Mouse (Mus musculus): ENCODE data around the gene Ilvbl. TPM values are rescaled to one million over a fixed set of nuclear protein-coding genes. Genes with fewer than 3 reads are reported as not detected.

Gene Ilvbl
- total and polyA plus RNA-seq, 2 experiments from 2014 or later, result 62.1 to 73.7 TPM

GRCm38 (mm10) chr10:78569191-78569590 is 5.0 kb upstream of the Ilvbl start:
- ATAC-seq (ENCODE audit: insufficient read depth, low read depth) (no peak), DNase-seq (ENCODE audit: low spot score) (no peak)
- Histone ChIP-seq H3K27ac (ENCODE audit: low read depth) (no peak overlapping the region), H3K9me3 (replicated peaks; ENCODE audit: control insufficient read depth, low read length) (no peaks in the 10 kb centered on the region), H3K27me3 (ENCODE audit: control insufficient read depth, insufficient read depth, low read length) (no peaks in the 10 kb centered on the region), H3K4me2 (ENCODE audit: low read depth, low read length) (no peak overlapping the region), H3K4me3 (ENCODE audit: low read depth, low read length) (no peak overlapping the region), H3K9ac (replicated peaks; ENCODE audit: low read depth, low read length) (no peak overlapping the region), H3K36me3 (replicated peaks; ENCODE audit: control insufficient read depth, insufficient read depth, low read length) (no peaks in the 10 kb centered on the region), H3K4me1 (ENCODE audit: control insufficient read depth, insufficient read depth) (no peaks in the 10 kb centered on the region)
- 60% methylated on average over 3 of the region's 3 CpGs for WGBS
- TF ChIP-seq EP300 (IDR thresholded peaks at IDR 0.05; ENCODE audit: low read depth) (no peak), CTCF (IDR thresholded peaks at IDR 0.05; ENCODE audit: low read depth) (no peak)

- Histone ChIP-seq H3K9ac (replicated peaks; ENCODE audit: low read depth, low read length) (no peak overlapping the region), H3K36me3 (replicated peaks; ENCODE audit: control insufficient read depth, insufficient read depth, low read length) (no peaks in the 10 kb centered on the region), H3K4me3 (ENCODE audit: low read depth, low read length) (no peak overlapping the region), H3K27ac (ENCODE audit: low read depth) (no peak overlapping the region), H3K4me2 (ENCODE audit: low read depth, low read length) (no peak overlapping the region), H3K27me3 (ENCODE audit: control insufficient read depth, insufficient read depth, low read length) (no peaks in the 10 kb centered on the region), H3K4me1 (ENCODE audit: control insufficient read depth, insufficient read depth) (no peaks in the 10 kb centered on the region), H3K9me3 (replicated peaks; ENCODE audit: control insufficient read depth, low read length) (no peaks in the 10 kb centered on the region)
- WGBS, result 47% methylated on average over 3 of the region's 3 CpGs
- ATAC-seq (ENCODE audit: insufficient read depth, low read depth) (no peak), DNase-seq (ENCODE audit: low spot score) (no peak)
- TF ChIP-seq EP300 (IDR thresholded peaks at IDR 0.05; ENCODE audit: low read depth) (no peak), CTCF (IDR thresholded peaks at IDR 0.05; ENCODE audit: low read depth) (no peak)
Measured at GRCm38 (mm10) chr10:78569686-78570085, 4.5 kb upstream of the Ilvbl start.

- no peak overlapping the region for H3K4me3 ChIP-seq (ENCODE audit: low read depth, low read length)
- H3K36me3 ChIP-seq (replicated peaks; ENCODE audit: control insufficient read depth, insufficient read depth, low read length), result no peaks in the 10 kb centered on the region
- no peaks in the 10 kb centered on the region for H3K27me3 ChIP-seq (ENCODE audit: control insufficient read depth, insufficient read depth, low read length)
- 0 out of 2 replicates have a peak, but pooled peaks cover under 1% of the 10 kb centered on the region for H3K4me1 ChIP-seq (ENCODE audit: control insufficient read depth, insufficient read depth)
- TF ChIP-seq EP300 (IDR thresholded peaks at IDR 0.05; ENCODE audit: low read depth) (no peak), CTCF (IDR thresholded peaks at IDR 0.05; ENCODE audit: low read depth) (no peak)
- H3K4me2 ChIP-seq (ENCODE audit: low read depth, low read length), result no peak overlapping the region
- no peaks in the 10 kb centered on the region for H3K9me3 ChIP-seq (replicated peaks; ENCODE audit: control insufficient read depth, low read length)
- ATAC-seq (ENCODE audit: insufficient read depth, low read depth) (no peak), DNase-seq (ENCODE audit: low spot score) (no peak)
- WGBS, result 65% methylated on average over 6 of the region's 6 CpGs
- H3K27ac ChIP-seq (ENCODE audit: low read depth), result no peak overlapping the region
- no peak overlapping the region for H3K9ac ChIP-seq (replicated peaks; ENCODE audit: low read depth, low read length)
Measured at GRCm38 (mm10) chr10:78570416-78570815, 3.7 kb upstream of the Ilvbl start.

GRCm38 (mm10) chr10:78570897-78571296 is 3.2 kb upstream of the Ilvbl start:
- TF ChIP-seq CTCF (IDR thresholded peaks at IDR 0.05; ENCODE audit: low read depth) (no peak), EP300 (IDR thresholded peaks at IDR 0.05; ENCODE audit: low read depth) (no peak)
- no peak overlapping the region for H3K4me2 ChIP-seq (ENCODE audit: low read depth, low read length)
- DNase-seq (ENCODE audit: low spot score), result no peak
- H3K4me1 ChIP-seq (ENCODE audit: control insufficient read depth, insufficient read depth), result peaks cover 5% of the 10 kb centered on the region
- no peak overlapping the region for H3K9ac ChIP-seq (replicated peaks; ENCODE audit: low read depth, low read length)
- no peaks in the 10 kb centered on the region for H3K27me3 ChIP-seq (ENCODE audit: control insufficient read depth, insufficient read depth, low read length)
- WGBS, result 45% methylated on average over 2 of the region's 2 CpGs
- H3K27ac ChIP-seq (ENCODE audit: low read depth), result no peak overlapping the region
- no peaks in the 10 kb centered on the region for H3K9me3 ChIP-seq (replicated peaks; ENCODE audit: control insufficient read depth, low read length)
- no peak for ATAC-seq (ENCODE audit: insufficient read depth, low read depth)
- no peaks in the 10 kb centered on the region for H3K36me3 ChIP-seq (replicated peaks; ENCODE audit: control insufficient read depth, insufficient read depth, low read length)
- no peak overlapping the region for H3K4me3 ChIP-seq (ENCODE audit: low read depth, low read length)

GRCm38 (mm10) chr10:78573226-78573625 is 920 bp upstream of the Ilvbl start:
- DNase-seq (ENCODE audit: low spot score), result no peak
- no peak overlapping the region for H3K27ac ChIP-seq (ENCODE audit: low read depth)
- no peak overlapping the region for H3K9ac ChIP-seq (replicated peaks; ENCODE audit: low read depth, low read length)
- H3K9me3 ChIP-seq (replicated peaks; ENCODE audit: control insufficient read depth, low read length), result no peaks in the 10 kb centered on the region
- H3K4me1 ChIP-seq (ENCODE audit: control insufficient read depth, insufficient read depth), result peaks cover 9% of the 10 kb centered on the region
- no peak overlapping the region for H3K4me3 ChIP-seq (ENCODE audit: low read depth, low read length)
- TF ChIP-seq EP300 (IDR thresholded peaks at IDR 0.05; ENCODE audit: low read depth) (no peak), CTCF (IDR thresholded peaks at IDR 0.05; ENCODE audit: low read depth) (no peak)
- H3K4me2 ChIP-seq (ENCODE audit: low read depth, low read length), result no peak overlapping the region
- no peak for ATAC-seq (ENCODE audit: insufficient read depth, low read depth)
- WGBS, result 69% methylated on average over 3 of the region's 3 CpGs
- H3K27me3 ChIP-seq (ENCODE audit: control insufficient read depth, insufficient read depth, low read length), result no peaks in the 10 kb centered on the region
- H3K36me3 ChIP-seq (replicated peaks; ENCODE audit: control insufficient read depth, insufficient read depth, low read length), result peaks cover 17% of the 10 kb centered on the region

GRCm38 (mm10) chr10:78575105-78575632 is 1.0 kb downstream of the Ilvbl start:
- ATAC-seq (ENCODE audit: insufficient read depth, low read depth) (peak; percentile 10; the same call in 1 of the 2 replicates), DNase-seq (ENCODE audit: low spot score) (peak; percentile 19)
- Histone ChIP-seq H3K4me1 (ENCODE audit: control insufficient read depth, insufficient read depth) (peaks cover 9% of the 10 kb centered on the region), H3K4me2 (ENCODE audit: low read depth, low read length) (peak overlapping the region; percentile 88), H3K27me3 (ENCODE audit: control insufficient read depth, insufficient read depth, low read length) (no peaks in the 10 kb centered on the region), H3K9me3 (replicated peaks; ENCODE audit: control insufficient read depth, low read length) (no peaks in the 10 kb centered on the region), H3K9ac (replicated peaks; ENCODE audit: low read depth, low read length) (peak overlapping the region; percentile 65), H3K36me3 (replicated peaks; ENCODE audit: control insufficient read depth, insufficient read depth, low read length) (peaks cover 37% of the 10 kb centered on the region), H3K4me3 (ENCODE audit: low read depth, low read length) (peak overlapping the region; percentile 75), H3K27ac (ENCODE audit: low read depth) (peak overlapping the region; percentile 98)
- TF ChIP-seq EP300 (IDR thresholded peaks at IDR 0.05; ENCODE audit: low read depth) (no peak), CTCF (IDR thresholded peaks at IDR 0.05; ENCODE audit: low read depth) (no peak)
- 7% methylated on average over 13 of the region's 13 CpGs for WGBS

Data from heart, postnatal 0 days (tissue).